Mouse (Mus musculus) liver, embryonic 14.5 days (tissue): Measurements from ENCODE around the gene Gtf3c5.

Experiments
- CTCF ChIP-seq: IDR thresholded peaks from 2 replicates; pipeline ENCODE4 v1.5.1; 2016; ENCODE audit warnings: antibody characterized with exemption, low read depth, control low read depth
- EP300 ChIP-seq: IDR thresholded peaks from 2 replicates; pipeline ENCODE4 v1.6.1; 2016; ENCODE audit warnings: antibody characterized with exemption, low read depth

DNA sequence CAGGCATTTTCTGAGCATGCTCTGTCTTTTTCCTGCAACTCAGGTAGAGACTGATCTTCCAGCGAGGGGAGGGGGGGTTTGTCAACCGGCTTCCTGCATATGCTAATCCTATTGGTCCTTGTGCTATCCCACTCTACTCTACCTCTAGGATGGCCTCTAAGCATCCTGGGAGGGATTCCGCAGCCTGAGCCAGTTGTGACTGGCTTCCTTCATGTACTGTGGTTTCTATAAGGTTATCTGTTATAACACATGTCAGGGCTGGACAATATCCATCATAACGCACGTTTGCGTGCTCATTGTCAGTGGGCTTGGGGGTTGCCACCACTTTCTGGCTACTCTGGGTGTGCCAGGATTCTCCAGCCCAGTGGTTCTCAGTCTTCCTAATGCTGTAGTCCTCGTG is 12.5 kb upstream of the Gtf3c5 start:
- TF ChIP-seq CTCF (no peak), EP300 (peak; percentile 88)
